Mouse (Mus musculus): ENCODE results near the gene Ctsl. TPM values are rescaled to one million over a fixed set of nuclear protein-coding genes. Genes with fewer than 3 reads are reported as not detected.

Ctsl gene
- total RNA-seq, 2 experiments from 2014 or later, result 216 to 657 TPM

GRCm38 (mm10) chr13:64375160-64375559, 4.5 kb upstream of the Ctsl start:
- no peak for DNase-seq (ENCODE audit: low spot score in 2 of 2)

- no peak for DNase-seq (ENCODE audit: low spot score in 2 of 2)
These were observed 3.0 kb upstream of the Ctsl start for GRCm38 (mm10) chr13:64373695-64374094.

- peak in 1 of 2 experiments; percentile 47 for DNase-seq (ENCODE audit: low spot score in 2 of 2)
These were observed 901 bp downstream of the Ctsl start for GRCm38 (mm10) chr13:64369805-64370172.

- no peak for DNase-seq (ENCODE audit: low spot score in 2 of 2)
These were observed 2.1 kb downstream of the Ctsl start for GRCm38 (mm10) chr13:64368596-64368995.

GRCm38 (mm10) chr13:64367615-64368014, 3.1 kb downstream of the Ctsl start:
- no peak for DNase-seq (ENCODE audit: low spot score in 2 of 2)

- DNase-seq (ENCODE audit: low spot score in 2 of 2), result no peak
These were observed 5.4 kb downstream of the Ctsl start for GRCm38 (mm10) chr13:64365326-64365725.

GRCm38 (mm10) chr13:64364258-64364657, 6.4 kb downstream of the Ctsl start:
- no peak for DNase-seq (ENCODE audit: low spot score in 2 of 2)

- DNase-seq (ENCODE audit: low spot score in 2 of 2), result no peak
These were observed 8.6 kb downstream of the Ctsl start for GRCm38 (mm10) chr13:64362139-64362538.

- DNase-seq (ENCODE audit: low spot score in 2 of 2), result no peak
These were observed 9.7 kb downstream of the Ctsl start for GRCm38 (mm10) chr13:64361020-64361419.

GRCm38 (mm10) chr13:64359702-64360101, 11.0 kb downstream of the Ctsl start:
- DNase-seq (ENCODE audit: low spot score in 2 of 2), result no peak

- no peak for DNase-seq (ENCODE audit: low spot score in 2 of 2)
These were observed 12.2 kb downstream of the Ctsl start for GRCm38 (mm10) chr13:64358476-64358875.

GRCm38 (mm10) chr13:64357389-64357788, 13.3 kb downstream of the Ctsl start:
- DNase-seq (ENCODE audit: low spot score in 2 of 2), result no peak

GRCm38 (mm10) chr13:64349474-64349873, 21.2 kb downstream of the Ctsl start:
- no peak for DNase-seq (ENCODE audit: low spot score in 2 of 2)

GRCm38 (mm10) chr13:64344082-64344501, 26.6 kb downstream of the Ctsl start:
- peak; percentile 19 to 23 for DNase-seq (ENCODE audit: low spot score in 2 of 2)

- DNase-seq (ENCODE audit: low spot score in 2 of 2), result no peak
These were observed 27.1 kb downstream of the Ctsl start for GRCm38 (mm10) chr13:64343598-64343997.

- DNase-seq (ENCODE audit: low spot score in 2 of 2), result no peak
These were observed 35.1 kb downstream of the Ctsl start for GRCm38 (mm10) chr13:64335546-64336132.

GRCm38 (mm10) chr13:64333102-64333501, 37.6 kb downstream of the Ctsl start:
- no peak for DNase-seq (ENCODE audit: low spot score in 2 of 2)

GRCm38 (mm10) chr13:64332321-64332720, 38.4 kb downstream of the Ctsl start:
- DNase-seq (ENCODE audit: low spot score in 2 of 2), result no peak

- no peak for DNase-seq (ENCODE audit: low spot score in 2 of 2)
These were observed 48.0 kb downstream of the Ctsl start for GRCm38 (mm10) chr13:64322561-64323281.

- DNase-seq (ENCODE audit: low spot score in 2 of 2), result no peak
These were observed 50.4 kb downstream of the Ctsl start for GRCm38 (mm10) chr13:64320334-64320733.

- DNase-seq (ENCODE audit: low spot score in 2 of 2), result no peak
These were observed 50.9 kb downstream of the Ctsl start for GRCm38 (mm10) chr13:64319782-64320181.

GRCm38 (mm10) chr13:64318355-64318754, 52.3 kb downstream of the Ctsl start:
- no peak for DNase-seq (ENCODE audit: low spot score in 2 of 2)
